Mouse (Mus musculus) myocyte (in vitro differentiated cells): ENCODE measurements around the gene Usp29.
"Not testable (repeated sequence)": the region's sequence is repeated elsewhere in the genome, so short reads cannot be mapped to it uniquely, and the experiment has no call there.

ENCODE experiments used
- E2F4 ChIP-seq: IDR thresholded peaks from one replicate; pipeline ENCODE4 v1.6.1; 2011; ENCODE audit warnings: mild to moderate bottlenecking, control low read depth, moderate library complexity; ENCODE audit not compliant: insufficient read depth
- POLR2A ChIP-seq: IDR thresholded peaks from one replicate; pipeline ENCODE4 v1.6.1; 2011; ENCODE audit warnings: low read depth, mild to moderate bottlenecking, control low read depth, moderate library complexity; ENCODE audit not compliant: insufficient read length

DNA sequence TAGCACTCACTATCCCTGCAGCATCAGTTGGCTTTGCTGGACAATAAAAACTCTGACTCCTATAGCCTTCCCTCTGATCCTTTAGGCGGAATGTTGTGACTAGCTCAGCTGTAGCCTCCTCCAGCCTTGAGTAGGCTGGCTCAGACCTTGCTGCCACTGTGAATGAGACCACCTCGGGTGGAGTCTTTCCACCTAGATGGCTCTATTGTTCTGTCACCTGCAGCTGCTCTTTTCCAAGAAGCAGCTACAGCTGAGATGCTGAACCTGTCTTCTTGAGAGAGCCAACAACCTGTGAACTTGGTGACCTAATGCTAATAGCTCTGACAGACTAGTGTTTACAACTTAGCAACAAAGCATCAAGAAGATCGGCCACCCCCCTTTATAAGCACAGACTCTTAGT is 268.5 kb downstream of the Usp29 start:
- not testable (repeated sequence) for TF ChIP-seq POLR2A, E2F4
